Mouse (Mus musculus) embryo, embryonic 10.5 days (tissue): ENCODE results near the gene Mrpl10.

Source experiments
- DNase-seq: peaks from one replicate; pipeline ENCODE4 v3.0.0-alpha.2; 2015; ENCODE audit warnings: low spot score

The Mrpl10 gene

GRCm38 (mm10) chr11:97029686-97030417 is 11.5 kb upstream of the Mrpl10 start, which contains the start of gene Scrn2:
TSS of gene Scrn2 (plus strand) at chr11:97029938.
- DNase-seq, result peak; percentile 94

GRCm38 (mm10) chr11:97030426-97030825 is 10.9 kb upstream of the Mrpl10 start:
- DNase-seq, result no peak

- no peak for DNase-seq
These were observed 9.4 kb upstream of the Mrpl10 start for GRCm38 (mm10) chr11:97031977-97032376.

- no peak for DNase-seq
These were observed 8.9 kb upstream of the Mrpl10 start for GRCm38 (mm10) chr11:97032499-97032898.

GRCm38 (mm10) chr11:97033781-97034180 is 7.6 kb upstream of the Mrpl10 start:
- no peak for DNase-seq

- DNase-seq, result no peak
These were observed 5.2 kb upstream of the Mrpl10 start for GRCm38 (mm10) chr11:97036141-97036540.

GRCm38 (mm10) chr11:97038881-97039280 is 2.5 kb upstream of the Mrpl10 start:
- no peak for DNase-seq

- DNase-seq, result no peak
These were observed 899 bp upstream of the Mrpl10 start for GRCm38 (mm10) chr11:97040301-97041021.

- no peak for DNase-seq
These were observed 3.5 kb downstream of the Mrpl10 start for GRCm38 (mm10) chr11:97044902-97045301.

- DNase-seq, result no peak
These were observed 4.5 kb downstream of the Mrpl10 start for GRCm38 (mm10) chr11:97045861-97046260.

- DNase-seq, result no peak
These were observed 6.8 kb downstream of the Mrpl10 start for GRCm38 (mm10) chr11:97048090-97048650.

- DNase-seq, result no peak
These were observed 8.2 kb downstream of the Mrpl10 start for GRCm38 (mm10) chr11:97049492-97050085.

- peak; percentile 79 for DNase-seq
These were observed 9.0 kb downstream of the Mrpl10 start, which contains the start of gene Osbpl7 for GRCm38 (mm10) chr11:97050216-97050943. TSS of gene Osbpl7 (plus strand) at chr11:97050628.

- no peak for DNase-seq
These were observed 9.7 kb downstream of the Mrpl10 start for GRCm38 (mm10) chr11:97050944-97051586.

- DNase-seq, result no peak
These were observed 10.9 kb downstream of the Mrpl10 start for GRCm38 (mm10) chr11:97052219-97052646.

GRCm38 (mm10) chr11:97063274-97063920 is 22.0 kb downstream of the Mrpl10 start:
- no peak for DNase-seq

- DNase-seq, result no peak
These were observed 22.5 kb downstream of the Mrpl10 start for GRCm38 (mm10) chr11:97063921-97064295.

GRCm38 (mm10) chr11:97065538-97066295 is 24.4 kb downstream of the Mrpl10 start:
- no peak for DNase-seq

- DNase-seq, result no peak
These were observed 25.4 kb downstream of the Mrpl10 start for GRCm38 (mm10) chr11:97066656-97067360.
